Mouse (Mus musculus): Measurements from ENCODE around the gene Pwwp2b. TPM values are rescaled to one million over a fixed set of nuclear protein-coding genes. Genes with fewer than 3 reads are reported as not detected.

Gene Pwwp2b
- polyA plus RNA-seq, 1 experiment from 2014 or later = 5.8 TPM

GRCm38 (mm10) chr7:139314716-139315115, 66.4 kb downstream of the Pwwp2b start:
- DNase-seq (ENCODE audit: low spot score) = no peak
- Histone ChIP-seq H3K36me3 (no peaks in the 10 kb centered on the region), H3K9me3 (replicated peaks) (no peaks in the 10 kb centered on the region), H3K4me1 (peaks cover 36% of the 10 kb centered on the region), H3K4me3 (no peak overlapping the region), H3K27me3 (ENCODE audit: low read depth, poor library complexity, severe bottlenecking) (peaks cover 4% of the 10 kb centered on the region; the same call in 1 of the 2 replicates), H3K27ac (no peak overlapping the region)
- 71% methylated on average over 3 of the region's 3 CpGs for WGBS

GRCm38 (mm10) chr7:139319006-139319411, 70.7 kb downstream of the Pwwp2b start:
- H3K4me3 ChIP-seq = no peak overlapping the region
- H3K27ac ChIP-seq = no peak overlapping the region
- H3K9me3 ChIP-seq (replicated peaks) = no peaks in the 10 kb centered on the region
- H3K27me3 ChIP-seq (ENCODE audit: low read depth, poor library complexity, severe bottlenecking) = 0 out of 2 replicates have a peak, but pooled peaks cover 5% of the 10 kb centered on the region
- H3K36me3 ChIP-seq = no peaks in the 10 kb centered on the region
- WGBS = 62% methylated on average over 1 of the region's 1 CpGs
- H3K4me1 ChIP-seq = peaks cover 22% of the 10 kb centered on the region
- no peak for DNase-seq (ENCODE audit: low spot score)

Other genes starting within 250 kb of the Pwwp2b start
- gene Dpysl4, start 162.5 kb upstream of the Pwwp2b start, polyA plus RNA-seq (2016; fragmentation: Nextera tagmentation; extraction: Ambion mirVana) = 19.6 and 32.8 TPM in 2 replicates
- 3.0 and 4.0 TPM in 2 replicates for gene Lrrc27, start 35.5 kb upstream of the Pwwp2b start, polyA plus RNA-seq (2016; fragmentation: Nextera tagmentation; extraction: Ambion mirVana)
- 0.09 TPM in 1 of 2 replicates, not detected in the other for gene Stk32c, start 35.2 kb upstream of the Pwwp2b start, polyA plus RNA-seq (2016; fragmentation: Nextera tagmentation; extraction: Ambion mirVana)
- gene Inpp5a, start 140.6 kb downstream of the Pwwp2b start, polyA plus RNA-seq (2016; fragmentation: Nextera tagmentation; extraction: Ambion mirVana) = 14.2 and 17.3 TPM in 2 replicates